ENCODE assay signal across 14 mouse cellular contexts in genomic region chr10:83129624-83130218, GRCm38 (mm10).
DNase-seq lines count a peak whose midpoint lies in the region; ATAC-seq lines count a peak whose summit lies in the region.
"Had no signal": no experiment of that assay in that cellular context is flagged by ENCODE, and none has a peak within 500 bp of the region (broad histone marks: within the 10 kb centered on the region; RNA-seq: fewer than 3 reads in every experiment).

No protein-coding gene starts in this region.

- H3K4me3 ChIP-seq in neural tube, embryonic 13.5 days, result no peak overlapping the region
- H3K4me3 ChIP-seq in neural tube, embryonic 15.5 days (replicated peaks), result no peak overlapping the region
- H3K4me3 ChIP-seq in embryonic facial prominence, embryonic 10.5 days, result no peak overlapping the region
- no peak overlapping the region for H3K4me3 ChIP-seq in limb, embryonic 15.5 days

- no peak overlapping the region for H3K4me2 ChIP-seq in neural tube, embryonic 13.5 days
- H3K4me2 ChIP-seq in neural tube, embryonic 15.5 days, result no peak overlapping the region
- H3K4me2 ChIP-seq in limb, embryonic 15.5 days, result no peak overlapping the region

- no peaks in the 10 kb centered on the region for H3K27me3 ChIP-seq in neural tube, embryonic 13.5 days
- no peaks in the 10 kb centered on the region for H3K27me3 ChIP-seq in neural tube, embryonic 15.5 days (replicated peaks)
- H3K27me3 ChIP-seq in embryonic facial prominence, embryonic 10.5 days (replicated peaks; ENCODE audit: low read depth, poor library complexity, severe bottlenecking), result peaks cover 14% of the 10 kb centered on the region
- H3K27me3 ChIP-seq in limb, embryonic 15.5 days, result no peaks in the 10 kb centered on the region

- no peak for ATAC-seq in neural tube, embryonic 13.5 days (ENCODE audit: low read depth)
- ATAC-seq in neural tube, embryonic 15.5 days (ENCODE audit: low FRiP score), result no peak
- ATAC-seq in limb, embryonic 15.5 days (ENCODE audit: insufficient number of reproducible peaks, low FRiP score, low TSS enrichment, low read depth), result no peak

- no peaks in the 10 kb centered on the region for H3K36me3 ChIP-seq in neural tube, embryonic 13.5 days
- H3K36me3 ChIP-seq in neural tube, embryonic 15.5 days, result no peaks in the 10 kb centered on the region
- no peaks in the 10 kb centered on the region for H3K36me3 ChIP-seq in embryonic facial prominence, embryonic 10.5 days (replicated peaks)
- H3K36me3 ChIP-seq in limb, embryonic 15.5 days, result no peaks in the 10 kb centered on the region

- H3K9me3 ChIP-seq in neural tube, embryonic 13.5 days, result no peaks in the 10 kb centered on the region
- no peaks in the 10 kb centered on the region for H3K9me3 ChIP-seq in neural tube, embryonic 15.5 days (replicated peaks)
- no peaks in the 10 kb centered on the region for H3K9me3 ChIP-seq in embryonic facial prominence, embryonic 10.5 days
- no peaks in the 10 kb centered on the region for H3K9me3 ChIP-seq in limb, embryonic 15.5 days

- peaks cover 59% of the 10 kb centered on the region for H3K4me1 ChIP-seq in neural tube, embryonic 13.5 days (replicated peaks)
- peaks cover 42% of the 10 kb centered on the region for H3K4me1 ChIP-seq in neural tube, embryonic 15.5 days
- H3K4me1 ChIP-seq in embryonic facial prominence, embryonic 10.5 days, result peaks cover 64% of the 10 kb centered on the region
- H3K4me1 ChIP-seq in limb, embryonic 15.5 days, result peaks cover 43% of the 10 kb centered on the region

- no peak overlapping the region for H3K9ac ChIP-seq in neural tube, embryonic 13.5 days
- H3K9ac ChIP-seq in neural tube, embryonic 15.5 days (replicated peaks), result no peak overlapping the region
- no peak overlapping the region for H3K9ac ChIP-seq in limb, embryonic 15.5 days

- peak overlapping the region; percentile 3; the same call in 1 of the 2 replicates for H3K27ac ChIP-seq in neural tube, embryonic 13.5 days (replicated peaks)
- H3K27ac ChIP-seq in neural tube, embryonic 15.5 days (replicated peaks), result no peak overlapping the region
- H3K27ac ChIP-seq in embryonic facial prominence, embryonic 10.5 days (replicated peaks), result 0 out of 2 replicates have a peak overlapping the region, but pooled peaks have one; percentile 59
- H3K27ac ChIP-seq in limb, embryonic 15.5 days, result peak overlapping the region; percentile 34

- DNase-seq in T-cell, adult 2 months (ENCODE audit: low spot score), result peak; percentile 26
- DNase-seq in embryonic facial prominence, embryonic 10.5 days (ENCODE audit: low spot score), result no peak
- DNase-seq in adrenal gland, postnatal 10 days, result no peak
- DNase-seq in adrenal gland, adult 2 months, result no peak
- DNase-seq: cerebellum, adult 11-12 months; cerebellum, postnatal 36 days; gastrocnemius, postnatal 10 days; heart, postnatal 14 days; kidney, adult 9 months; kidney, postnatal 4 days; lung, adult 2 months had no signal

- WGBS in neural tube, embryonic 13.5 days, result 39% methylated on average over 8 of the region's 8 CpGs
- 40% methylated on average over 8 of the region's 8 CpGs for WGBS in neural tube, embryonic 15.5 days
- 83% methylated on average over 8 of the region's 8 CpGs for WGBS in embryonic facial prominence, embryonic 10.5 days
- 75% methylated on average over 8 of the region's 8 CpGs for WGBS in limb, embryonic 15.5 days
